Mouse (Mus musculus): ENCODE data around the gene Ebpl. TPM values are rescaled to one million over a fixed set of nuclear protein-coding genes. Genes with fewer than 3 reads are reported as not detected.

Ebpl gene
- polyA plus RNA-seq, 1 experiment from 2014 or later = 9.9 TPM

- no peak for ATAC-seq (replicated peaks)
- H3K4me3 ChIP-seq = no peak overlapping the region
- H3K27me3 ChIP-seq (replicated peaks) = no peaks in the 10 kb centered on the region
- no peak overlapping the region for H3K4me2 ChIP-seq
- H3K27ac ChIP-seq = no peak overlapping the region
- no peaks in the 10 kb centered on the region for H3K9me3 ChIP-seq
- H3K9ac ChIP-seq = no peak overlapping the region
- no peaks in the 10 kb centered on the region for H3K4me1 ChIP-seq
- no peaks in the 10 kb centered on the region for H3K36me3 ChIP-seq (replicated peaks)
- 73% methylated on average over 3 of the region's 3 CpGs for WGBS
Measured at GRCm38 (mm10) chr14:61290664-61291063, 69.6 kb downstream of the Ebpl start.

DNA sequence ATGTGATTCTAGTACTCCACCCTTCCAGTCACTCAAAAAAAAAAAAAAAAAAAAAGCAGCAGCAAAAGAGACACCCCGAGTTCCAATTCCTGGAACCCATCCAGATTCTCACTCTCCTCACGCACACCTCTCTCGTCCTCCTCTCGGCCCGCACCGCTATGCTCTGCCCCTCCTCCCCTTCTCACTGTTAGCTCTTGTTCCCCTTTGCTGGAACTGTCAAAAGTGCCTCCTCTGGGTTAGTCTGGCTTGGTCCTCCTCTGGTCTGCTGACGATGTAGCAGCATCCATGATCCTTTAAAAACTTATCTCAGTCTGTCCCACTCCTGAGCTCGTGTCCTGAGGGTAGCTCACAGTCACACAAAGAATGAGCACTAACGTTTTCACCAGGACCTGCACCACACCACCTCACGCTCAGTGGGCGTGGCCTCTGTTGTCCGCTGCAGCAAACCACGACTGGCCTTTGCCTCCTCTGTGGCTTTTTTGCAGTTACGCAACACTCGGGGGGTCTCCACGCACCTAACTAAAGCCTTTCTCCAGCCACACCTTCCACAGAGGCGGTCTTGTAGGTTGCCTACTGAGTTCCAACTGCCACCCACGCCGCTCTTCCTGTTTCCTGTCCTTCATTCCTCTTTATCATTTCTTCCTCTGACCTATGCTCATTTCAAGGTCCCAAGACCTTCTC lies 71.5 kb downstream of the Ebpl start:
- Histone ChIP-seq H3K27me3 (replicated peaks) (no peaks in the 10 kb centered on the region), H3K4me3 (no peak overlapping the region), H3K9ac (no peak overlapping the region), H3K27ac (no peak overlapping the region), H3K4me1 (no peaks in the 10 kb centered on the region), H3K9me3 (no peaks in the 10 kb centered on the region), H3K36me3 (replicated peaks) (no peaks in the 10 kb centered on the region), H3K4me2 (no peak overlapping the region)
- no peak for ATAC-seq (replicated peaks)
- WGBS = 75% methylated on average over 19 of the region's 19 CpGs

Other genes starting within 250 kb of the Ebpl start
- 7.1 and 8.4 TPM in 2 replicates for gene Sacs, start 222.0 kb downstream of the Ebpl start, polyA plus RNA-seq (2015; fragmentation: Nextera tagmentation; extraction: Ambion mirVana)
- gene Sgcg, start 101.9 kb downstream of the Ebpl start, polyA plus RNA-seq (2015; fragmentation: Nextera tagmentation; extraction: Ambion mirVana) = 0.08 and 0.19 TPM in 2 replicates
- gene Arl11, start 50.7 kb downstream of the Ebpl start, polyA plus RNA-seq (2015; fragmentation: Nextera tagmentation; extraction: Ambion mirVana) = 0.45 and 0.48 TPM in 2 replicates
- 67.7 and 72.6 TPM in 2 replicates for gene Kpna3, start 79.4 kb upstream of the Ebpl start, polyA plus RNA-seq (2015; fragmentation: Nextera tagmentation; extraction: Ambion mirVana)
- gene Spryd7, start 196.4 kb upstream of the Ebpl start, polyA plus RNA-seq (2015; fragmentation: Nextera tagmentation; extraction: Ambion mirVana) = 49.8 and 52.5 TPM in 2 replicates
- gene Trim13, start 237.8 kb upstream of the Ebpl start, polyA plus RNA-seq (2015; fragmentation: Nextera tagmentation; extraction: Ambion mirVana) = 41.5 and 43.5 TPM in 2 replicates
- 3.1 and 3.6 TPM in 2 replicates for gene Kcnrg, start 247.0 kb upstream of the Ebpl start, polyA plus RNA-seq (2015; fragmentation: Nextera tagmentation; extraction: Ambion mirVana)

All from midbrain, embryonic 15.5 days (tissue).